Mouse (Mus musculus): ENCODE results near the gene Upk3b.

Gene Upk3b

GRCm38 (mm10) chr5:136069411-136069810, 31.1 kb downstream of the Upk3b start:
- intact Hi-C loops (cut with DNase I): no loop called here

GRCm38 (mm10) chr5:136073051-136073450, 34.8 kb downstream of the Upk3b start:
- intact Hi-C loops (cut with DNase I): no loop called here

GRCm38 (mm10) chr5:136073526-136073925, 35.2 kb downstream of the Upk3b start:
- intact Hi-C loops (cut with DNase I): no loop called here

- intact Hi-C loops (cut with DNase I): no loop called here
These were observed 36.8 kb downstream of the Upk3b start for GRCm38 (mm10) chr5:136075076-136075475.

GRCm38 (mm10) chr5:136076284-136076683, 38.0 kb downstream of the Upk3b start:
- intact Hi-C loops (cut with DNase I): no loop called here

GRCm38 (mm10) chr5:136077001-136077550, 38.8 kb downstream of the Upk3b start:
- intact Hi-C loops (cut with DNase I): no loop called here

GRCm38 (mm10) chr5:136078136-136078535, 39.8 kb downstream of the Upk3b start:
- intact Hi-C loops (cut with DNase I): no loop called here

GRCm38 (mm10) chr5:136082345-136082744, 44.0 kb downstream of the Upk3b start:
- intact Hi-C loops (cut with DNase I): no loop called here

GRCm38 (mm10) chr5:136083669-136084107, 45.4 kb downstream of the Upk3b start, which contains the start of gene Rasa4:
Gene Rasa4, plus strand, starts transcription at chr5:136083916.
- intact Hi-C loops (cut with DNase I): no loop called here

GRCm38 (mm10) chr5:136084144-136084881, 46.0 kb downstream of the Upk3b start:
- intact Hi-C loops (cut with DNase I): no loop called here

GRCm38 (mm10) chr5:136084891-136085651, 46.8 kb downstream of the Upk3b start:
- intact Hi-C loops (cut with DNase I): no loop called here

- intact Hi-C loops (cut with DNase I): no loop called here
These were observed 48.0 kb downstream of the Upk3b start for GRCm38 (mm10) chr5:136086290-136086689.

GRCm38 (mm10) chr5:136088821-136089575, 50.7 kb downstream of the Upk3b start:
- intact Hi-C loops (cut with DNase I): no loop called here

GRCm38 (mm10) chr5:136091927-136092326, 53.6 kb downstream of the Upk3b start:
- intact Hi-C loops (cut with DNase I): no loop called here

GRCm38 (mm10) chr5:136094249-136095010, 56.1 kb downstream of the Upk3b start:
- intact Hi-C loops (cut with DNase I): no loop called here

GRCm38 (mm10) chr5:136095089-136095488, 56.8 kb downstream of the Upk3b start:
- intact Hi-C loops (cut with DNase I): no loop called here
